Mouse (Mus musculus) neutrophil, adult 5-6 weeks (primary cell): Measurements from ENCODE around the gene Zc2hc1b. TPM values are rescaled to one million over a fixed set of nuclear protein-coding genes. Genes with fewer than 3 reads are reported as not detected.

Source experiments
- ATAC-seq: fragments of 151-379, 151-347 bp; 2 replicates; pipeline ENCODE4 v1.8.0; 2017; ENCODE audit warnings: mild to moderate bottlenecking, moderate TSS enrichment; ENCODE audit not compliant: insufficient number of reproducible peaks, poor library complexity, low FRiP score, severe bottlenecking; ENCODE audit errors: extremely low read depth
- total RNA-seq: library from RNA; stranded (forward); fragments of 200-1000 nt; gene quantifications from 2 replicates; pipeline ENCODE4 v1.2.3, GENCODE M21; 2017

Gene Zc2hc1b
- total RNA-seq, 1 experiment from 2014 or later, result not detected

DNA sequence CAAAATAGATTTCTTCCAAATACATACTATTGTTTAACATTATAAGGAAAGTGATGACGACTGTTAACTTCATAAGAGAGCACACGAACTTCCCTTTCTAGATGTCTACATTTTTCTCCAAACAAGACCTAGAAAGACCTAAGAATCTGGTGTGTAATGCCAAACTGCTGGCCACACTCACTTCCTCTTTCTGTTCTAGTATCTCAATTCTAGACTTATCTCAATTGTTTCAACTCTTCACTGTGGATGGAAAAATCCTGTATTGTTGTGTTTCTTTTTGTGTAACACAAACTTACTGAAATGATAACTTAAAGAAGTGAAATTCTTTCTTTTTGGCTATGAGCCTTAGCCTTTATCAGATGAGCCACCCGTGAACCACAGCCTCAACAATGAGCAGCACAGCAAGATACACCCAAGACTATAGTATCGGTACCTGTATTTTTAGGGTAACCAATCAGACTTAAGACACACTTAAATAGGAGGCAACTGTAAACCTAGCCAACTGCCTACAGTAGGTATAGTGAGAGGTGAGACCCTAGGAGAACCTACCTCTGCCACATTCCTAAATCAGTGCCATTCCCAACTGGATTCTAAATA, 6.4 kb upstream of the Zc2hc1b start:
- ATAC-seq, result peak; percentile 70

DNA sequence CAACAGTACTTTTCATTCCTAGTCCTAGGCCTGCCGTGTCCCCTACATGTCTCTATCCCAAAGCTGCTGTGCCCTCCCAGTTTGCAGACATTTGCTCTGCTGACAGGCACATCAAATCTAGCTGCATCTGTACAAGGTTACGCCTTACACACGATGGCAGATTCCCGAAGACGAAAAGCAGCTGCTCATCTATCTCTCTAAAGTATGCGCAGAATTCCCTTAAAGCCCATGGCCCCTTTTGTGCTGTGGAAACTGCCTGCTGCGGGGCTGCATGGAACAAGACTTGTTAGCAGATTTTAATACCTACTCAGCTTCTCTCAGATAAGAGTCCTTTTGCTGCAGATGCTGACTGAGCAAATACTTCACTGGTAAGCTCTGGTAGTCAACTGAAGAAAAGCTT, 2.4 kb upstream of the Zc2hc1b start:
- no peak for ATAC-seq

DNA sequence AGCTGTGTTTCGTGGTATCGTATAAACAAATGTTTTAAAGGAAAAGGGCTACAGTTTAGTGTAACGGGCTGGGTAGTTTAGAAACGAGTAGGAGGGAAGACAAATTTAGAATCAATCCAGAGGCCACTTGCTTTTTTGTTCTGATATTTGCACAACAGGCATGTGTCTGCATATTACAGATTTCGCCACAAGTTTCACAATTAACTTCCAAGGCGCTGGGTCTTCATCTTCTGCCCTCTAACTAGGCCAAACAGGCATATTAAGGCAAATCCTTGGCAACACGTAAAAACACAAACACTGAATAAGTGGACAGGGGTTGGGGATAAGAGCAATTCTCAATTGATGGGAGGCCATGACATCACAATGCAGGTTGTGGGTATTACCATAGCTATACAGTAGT, 2.0 kb downstream of the Zc2hc1b start:
- ATAC-seq, result no peak

DNA sequence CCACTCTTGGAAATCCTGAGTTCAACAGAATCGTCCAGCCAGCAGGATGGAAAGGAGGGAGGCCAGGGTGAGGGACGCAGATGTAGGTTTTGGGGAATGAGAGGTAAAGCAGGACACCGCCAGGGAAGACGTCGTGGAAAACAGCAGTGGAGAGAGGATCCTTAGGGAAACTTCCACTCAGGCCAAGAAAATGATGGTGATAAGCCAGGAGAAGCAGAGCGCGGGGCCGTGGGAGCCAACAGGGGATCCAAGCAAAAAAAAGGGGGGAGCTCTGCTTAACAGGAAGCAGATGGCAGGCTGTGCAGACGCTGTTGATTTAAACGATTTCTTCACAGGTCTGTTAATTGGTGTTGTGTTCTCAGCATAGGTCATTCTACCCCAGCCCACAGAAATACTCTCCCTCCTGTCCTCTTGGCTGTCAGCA, 5.0 kb downstream of the Zc2hc1b start:
- ATAC-seq, result no peak

DNA sequence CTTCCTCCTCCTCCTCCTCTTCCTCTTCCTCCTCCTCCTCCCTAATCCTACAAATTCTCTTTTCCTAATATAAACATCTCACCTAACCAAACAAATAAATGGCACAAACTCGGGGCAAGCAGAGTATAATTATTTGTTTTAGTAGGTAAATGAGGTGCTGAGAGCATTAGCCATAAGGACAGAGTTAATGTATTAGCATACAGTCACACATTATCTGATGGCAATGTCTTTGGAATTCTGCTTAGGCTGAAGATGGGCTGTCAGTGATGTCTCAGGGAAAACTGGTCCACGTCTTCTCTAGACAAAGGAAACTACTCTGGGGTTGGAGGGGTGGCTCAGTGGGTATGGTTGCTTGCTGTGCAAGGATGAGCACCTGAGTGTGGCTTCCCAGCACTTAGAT, 6.4 kb downstream of the Zc2hc1b start:
- no peak for ATAC-seq

DNA sequence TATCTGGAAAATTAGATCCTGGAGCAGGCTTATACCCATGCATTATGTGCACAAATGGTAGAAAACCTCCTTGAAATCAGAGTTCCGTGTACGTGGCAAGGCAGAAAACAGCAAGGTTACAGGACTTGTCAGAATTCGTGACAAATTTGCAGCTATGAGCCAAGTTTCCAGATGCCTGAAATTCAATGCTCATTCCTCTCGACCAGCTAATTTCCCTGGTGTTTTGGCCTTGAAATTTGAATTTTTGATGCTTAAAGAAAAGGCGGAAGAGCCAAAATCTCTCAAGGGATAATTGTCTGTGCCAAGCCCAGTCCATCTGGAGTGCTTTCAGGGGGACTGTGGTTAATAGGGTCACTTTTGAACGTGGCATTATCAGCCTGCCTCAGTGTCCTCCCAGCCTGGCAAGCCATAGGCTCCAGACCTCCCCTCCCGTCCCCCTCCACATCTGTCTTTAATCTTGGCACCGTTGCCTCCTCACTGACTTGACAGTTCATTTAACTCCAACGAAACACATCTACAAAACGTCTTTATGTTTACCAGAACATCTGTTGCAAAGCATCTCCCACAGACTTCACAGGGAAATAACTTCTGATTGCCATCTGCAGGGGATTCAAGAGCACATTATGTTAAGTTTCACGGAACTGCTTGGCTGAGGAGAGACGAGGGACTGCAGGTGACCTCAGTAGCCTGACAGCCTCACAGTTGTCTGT, 6.9 kb downstream of the Zc2hc1b start:
- ATAC-seq, result no peak

DNA sequence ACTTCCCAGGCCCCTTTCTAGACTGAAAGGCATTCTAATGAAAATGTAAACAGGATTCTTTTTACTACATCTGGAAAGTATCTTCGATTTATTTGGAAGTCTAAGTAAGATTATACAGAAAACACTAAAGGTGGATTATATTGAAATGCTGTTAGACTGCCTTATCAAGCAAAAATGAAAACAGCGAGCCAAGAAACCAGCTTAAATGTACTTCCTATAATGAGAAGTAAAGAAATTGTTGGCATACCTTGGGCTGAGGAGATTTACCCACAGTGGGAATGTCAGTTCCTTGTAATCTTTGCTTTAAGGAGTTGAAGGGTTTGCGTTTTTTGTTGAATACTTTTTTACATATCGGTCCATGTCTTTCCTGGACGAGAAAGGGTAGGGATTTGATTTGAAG, 9.4 kb downstream of the Zc2hc1b start:
- ATAC-seq, result no peak

DNA sequence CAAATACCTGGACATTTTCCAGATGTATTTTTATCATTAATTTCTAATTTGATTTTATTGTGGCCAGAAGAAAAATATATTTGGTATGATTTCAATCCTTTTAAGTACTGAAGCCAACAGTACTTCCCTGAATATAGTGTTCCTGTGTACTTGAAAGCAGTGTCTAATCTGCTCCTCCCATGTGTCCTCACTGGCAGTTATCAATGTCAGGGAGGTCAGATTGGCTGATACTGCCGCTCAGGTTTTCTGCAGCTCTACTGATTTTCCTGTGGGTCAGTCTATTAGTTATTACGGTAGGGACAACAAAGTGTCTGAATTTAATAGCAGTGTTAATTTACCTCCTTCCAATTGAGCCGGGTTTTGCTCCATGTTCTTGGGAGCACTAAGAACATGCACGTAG, 15.8 kb downstream of the Zc2hc1b start:
- ATAC-seq, result no peak

DNA sequence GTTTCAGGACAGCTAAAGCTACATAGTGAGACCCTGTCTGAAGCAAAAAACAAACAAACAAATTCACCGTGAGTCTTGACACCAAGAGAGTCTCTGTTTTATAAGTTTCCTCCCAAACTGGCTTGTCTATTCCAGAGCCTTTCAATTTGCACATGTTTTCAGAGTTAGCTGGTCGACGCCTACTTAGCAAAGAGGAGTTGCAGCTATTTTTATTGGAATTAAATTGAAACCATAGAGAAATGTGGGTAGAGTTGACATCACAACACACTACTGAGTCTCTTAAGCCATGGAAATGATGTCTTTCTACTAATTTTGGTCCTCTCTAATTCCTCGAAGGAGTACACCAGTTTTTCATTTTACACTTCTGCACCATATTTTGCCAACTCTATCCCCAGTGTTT, 16.9 kb downstream of the Zc2hc1b start:
- ATAC-seq, result no peak

DNA sequence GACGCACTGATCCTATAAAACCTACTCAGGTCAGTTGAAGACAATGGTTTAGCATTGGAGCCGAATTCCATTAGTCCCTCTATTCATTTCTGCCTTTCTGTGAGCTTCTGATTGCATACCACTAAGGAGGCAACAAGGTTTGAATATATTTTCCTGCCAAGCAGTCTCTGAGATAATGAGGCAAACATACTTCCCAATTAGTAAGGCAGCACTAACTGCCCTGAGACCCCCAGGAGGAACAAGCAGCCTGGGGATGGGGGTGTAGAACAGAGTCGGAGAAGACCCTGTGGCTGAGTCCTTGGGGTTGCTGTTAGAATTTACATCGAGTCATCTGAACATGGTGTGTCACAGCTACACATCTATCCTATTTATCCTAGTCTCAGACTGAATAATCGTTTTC, 22.4 kb downstream of the Zc2hc1b start:
- no peak for ATAC-seq

DNA sequence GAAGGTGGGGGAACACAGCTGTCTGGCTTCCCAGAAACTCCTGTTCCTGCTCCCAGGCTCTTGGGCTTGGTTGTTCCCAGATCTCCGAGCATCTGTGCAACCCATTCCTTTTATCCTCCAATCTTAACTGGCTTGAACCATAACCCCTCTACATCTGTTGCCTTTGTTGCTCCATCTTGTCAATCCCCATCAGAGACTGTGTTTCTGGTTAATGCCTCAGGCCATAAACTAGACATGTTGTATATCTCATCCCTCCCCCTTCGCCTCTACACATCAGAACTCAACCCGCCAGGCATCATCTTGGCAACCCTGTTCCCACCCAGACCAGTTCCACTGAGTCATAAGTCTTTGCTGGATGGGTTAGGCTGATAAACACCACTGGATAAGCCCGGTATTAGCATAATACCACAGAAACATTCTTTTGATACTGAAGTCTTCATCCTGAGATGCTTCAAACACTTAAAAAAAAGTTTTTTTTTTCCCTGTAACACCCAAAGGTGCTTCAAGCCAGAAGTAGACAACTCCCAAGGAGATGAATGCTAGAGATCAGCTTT, 24.9 kb downstream of the Zc2hc1b start:
- no peak for ATAC-seq

DNA sequence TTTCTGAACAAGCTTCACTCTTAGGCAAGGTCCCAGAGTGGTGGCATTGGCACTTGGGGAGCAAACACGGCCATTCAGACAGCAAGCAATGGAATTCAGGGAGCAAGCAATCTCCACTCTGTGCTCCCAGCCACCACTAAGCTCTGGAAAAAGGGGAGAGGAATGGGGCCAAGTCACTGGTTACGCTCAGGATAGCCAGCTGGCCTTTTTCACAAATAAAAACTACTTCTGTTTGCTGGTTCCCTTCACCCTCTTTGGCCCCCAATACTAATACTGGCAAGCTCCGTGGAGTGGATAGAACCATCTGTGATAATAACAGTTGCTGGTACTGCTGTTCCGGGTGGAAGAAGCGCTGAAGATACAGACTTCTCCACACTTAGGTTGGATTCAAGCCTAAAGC, 26.5 kb downstream of the Zc2hc1b start:
- ATAC-seq, result no peak

DNA sequence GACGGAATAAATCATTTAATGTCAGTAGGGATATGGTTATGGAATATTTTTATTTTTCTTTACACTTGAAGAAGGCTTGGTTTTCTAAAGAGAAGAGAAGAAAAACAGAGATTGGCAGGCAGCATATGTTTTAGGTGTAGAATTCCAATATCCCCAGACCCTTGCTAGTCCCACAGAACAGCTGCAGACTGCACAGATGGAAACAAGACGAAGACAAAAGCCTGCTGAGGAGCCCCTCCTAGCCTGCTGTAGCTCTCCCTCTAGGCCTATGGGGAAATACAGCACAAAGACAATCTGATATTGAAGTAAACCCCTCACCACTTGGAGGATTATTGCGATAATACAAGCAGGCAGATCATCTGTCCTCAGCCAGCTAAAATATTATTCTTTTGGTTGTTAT, 27.4 kb downstream of the Zc2hc1b start:
- ATAC-seq, result no peak

DNA sequence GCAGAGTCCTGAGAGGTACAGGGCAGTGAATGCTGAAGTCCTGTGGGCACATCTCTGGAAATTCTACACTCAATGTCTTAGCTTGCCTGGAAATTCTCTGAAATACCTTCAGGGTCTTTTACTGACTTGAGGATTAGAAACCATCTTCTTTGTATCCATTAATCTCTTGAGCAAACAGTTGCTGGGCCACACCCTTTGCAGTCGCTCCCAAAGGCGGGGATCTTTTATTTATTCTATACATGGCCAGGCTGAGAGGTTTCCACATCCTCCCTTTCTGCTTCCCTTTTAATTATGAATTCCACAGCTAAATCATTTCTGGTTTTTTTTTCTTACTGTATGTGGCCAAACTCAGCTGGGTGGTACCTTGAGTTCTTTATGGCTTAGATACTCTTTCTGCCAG, 37.4 kb downstream of the Zc2hc1b start:
- no peak for ATAC-seq

DNA sequence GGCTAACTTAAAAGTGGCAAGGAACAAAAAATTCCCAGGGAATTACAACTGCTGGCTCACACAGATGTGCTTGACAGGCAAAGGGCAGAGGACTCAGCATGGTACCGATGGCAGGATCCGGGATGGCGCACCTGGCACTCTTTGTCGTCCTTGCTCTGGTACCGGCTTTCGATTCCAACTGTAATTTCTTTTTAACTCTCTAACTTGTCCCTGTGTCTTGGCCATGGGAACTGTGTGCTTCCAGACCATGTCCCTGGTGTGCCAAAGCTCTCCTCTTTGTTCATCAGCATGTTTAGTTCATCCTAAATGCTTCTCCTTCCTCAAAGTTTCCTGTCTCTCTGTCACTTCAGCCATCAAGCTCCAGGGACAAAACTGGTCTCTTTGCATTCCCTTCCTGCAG, 39.9 kb downstream of the Zc2hc1b start:
- ATAC-seq, result no peak

DNA sequence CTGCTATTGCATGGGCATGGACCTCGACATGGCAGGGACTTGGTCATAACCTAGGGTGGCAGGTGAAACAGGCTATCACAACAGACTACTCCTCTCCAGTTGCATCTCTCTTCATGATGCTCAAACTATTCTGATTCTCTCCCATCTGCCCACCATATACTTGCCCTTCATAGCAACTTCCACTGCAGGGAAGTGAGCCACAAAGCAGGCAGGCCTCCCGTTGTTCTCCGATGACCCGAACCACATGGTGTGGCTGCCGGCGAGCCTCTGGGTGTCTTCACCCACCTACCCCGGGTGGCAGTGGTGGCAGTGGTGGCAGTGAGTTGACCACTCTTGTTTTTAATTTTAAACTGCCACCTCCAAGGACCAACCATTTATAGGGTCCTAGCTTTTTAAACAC, 42.1 kb downstream of the Zc2hc1b start:
- ATAC-seq, result no peak

DNA sequence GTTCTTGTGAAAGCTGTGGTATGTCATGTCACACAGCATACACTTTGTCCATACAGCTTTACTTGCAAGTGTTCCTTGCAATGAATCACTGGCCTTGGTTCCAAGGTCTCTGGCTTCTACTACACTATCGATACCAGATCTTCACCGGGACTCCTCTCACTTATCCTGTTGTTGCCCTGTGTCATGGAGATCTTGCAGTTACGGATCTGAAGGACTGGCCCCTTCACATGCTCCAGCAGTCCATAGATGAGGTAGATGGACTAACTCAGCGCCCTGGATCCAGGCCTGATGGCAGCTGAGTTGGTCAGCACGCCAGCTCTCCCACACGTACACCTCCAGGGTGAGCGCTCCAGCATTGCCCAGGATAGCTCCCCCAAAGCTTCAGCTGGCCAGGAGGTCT, 42.5 kb downstream of the Zc2hc1b start:
- no peak for ATAC-seq

DNA sequence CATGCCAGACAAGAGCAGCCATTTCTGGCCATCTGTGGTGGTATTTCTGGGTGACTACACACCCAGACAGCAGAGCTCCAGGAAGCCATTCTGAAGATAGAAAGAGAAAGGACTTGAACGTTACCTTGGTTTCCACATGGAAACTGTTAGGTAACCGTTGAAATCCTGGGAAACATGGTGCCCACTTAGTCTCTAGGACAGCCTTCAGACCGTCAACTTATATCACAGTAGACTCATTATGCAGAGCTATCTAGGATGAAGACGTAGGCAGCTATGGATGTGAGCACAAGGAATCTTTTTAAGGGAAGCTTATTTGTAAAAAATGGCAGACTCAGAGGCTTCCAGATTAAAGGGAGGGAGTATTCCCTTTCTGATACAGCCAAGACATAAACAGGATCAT, 44.0 kb downstream of the Zc2hc1b start:
- no peak for ATAC-seq

DNA sequence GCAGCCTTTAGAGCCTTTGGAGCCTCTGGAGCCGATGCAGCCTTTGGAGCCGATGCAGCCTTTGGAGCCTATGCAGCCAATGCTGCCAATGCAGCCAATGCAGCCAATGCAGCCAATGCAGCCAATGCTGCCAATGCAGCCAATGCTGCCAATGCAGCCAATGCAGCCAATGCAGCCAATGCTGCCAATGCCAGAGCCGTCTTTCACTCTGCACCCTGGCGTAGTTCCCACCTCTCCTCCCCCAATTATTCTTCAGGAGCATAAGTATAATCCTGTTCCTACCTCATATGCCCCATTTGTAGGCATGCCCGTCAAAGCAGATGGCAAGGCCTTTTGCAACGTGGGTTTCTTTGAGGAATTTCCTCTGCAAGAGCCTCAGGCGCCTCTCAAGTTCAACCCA, 49.9 kb downstream of the Zc2hc1b start:
- ATAC-seq, result no peak

DNA sequence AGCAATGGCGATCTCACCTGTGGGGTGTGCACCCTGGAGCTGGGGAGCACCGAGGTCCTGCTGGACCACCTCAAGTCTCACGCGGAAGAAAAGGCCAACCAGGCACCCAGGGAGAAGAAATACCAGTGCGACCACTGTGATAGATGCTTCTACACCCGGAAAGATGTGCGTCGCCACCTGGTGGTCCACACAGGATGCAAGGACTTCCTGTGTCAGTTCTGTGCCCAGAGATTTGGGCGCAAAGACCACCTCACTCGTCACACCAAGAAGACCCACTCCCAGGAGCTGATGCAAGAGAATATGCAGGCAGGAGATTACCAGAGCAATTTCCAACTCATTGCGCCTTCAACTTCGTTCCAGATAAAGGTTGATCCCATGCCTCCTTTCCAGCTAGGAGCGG, 50.5 kb downstream of the Zc2hc1b start:
- ATAC-seq, result no peak

DNA sequence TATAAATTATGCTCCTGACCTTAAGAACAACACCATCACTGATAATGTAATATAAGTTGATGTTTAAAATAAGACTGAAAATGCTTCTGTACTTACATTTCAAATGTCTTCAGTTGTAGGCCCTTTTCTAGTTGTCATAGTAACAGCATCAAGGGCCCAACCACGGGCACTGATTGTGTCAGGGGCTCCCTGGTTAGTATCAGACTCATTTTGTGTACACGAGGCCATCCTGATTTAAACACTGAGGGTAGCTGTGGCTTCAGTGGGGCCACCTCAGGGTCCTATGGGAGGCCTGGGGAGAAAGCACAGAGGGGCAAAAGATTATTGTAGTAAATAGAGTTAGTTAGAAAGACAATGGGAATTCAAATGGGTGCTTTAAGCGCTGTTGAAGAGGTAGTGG, 52.0 kb downstream of the Zc2hc1b start:
- no peak for ATAC-seq
